Mouse (Mus musculus): ENCODE results near the gene Nit1. TPM values are rescaled to one million over a fixed set of nuclear protein-coding genes. Genes with fewer than 3 reads are reported as not detected.
"Not testable (repeated sequence)": the region's sequence is repeated elsewhere in the genome, so short reads cannot be mapped to it uniquely, and the experiment has no call there.

The Nit1 gene
- polyA plus RNA-seq, 2 experiments, result 29.0 to 54.0 TPM

DNA sequence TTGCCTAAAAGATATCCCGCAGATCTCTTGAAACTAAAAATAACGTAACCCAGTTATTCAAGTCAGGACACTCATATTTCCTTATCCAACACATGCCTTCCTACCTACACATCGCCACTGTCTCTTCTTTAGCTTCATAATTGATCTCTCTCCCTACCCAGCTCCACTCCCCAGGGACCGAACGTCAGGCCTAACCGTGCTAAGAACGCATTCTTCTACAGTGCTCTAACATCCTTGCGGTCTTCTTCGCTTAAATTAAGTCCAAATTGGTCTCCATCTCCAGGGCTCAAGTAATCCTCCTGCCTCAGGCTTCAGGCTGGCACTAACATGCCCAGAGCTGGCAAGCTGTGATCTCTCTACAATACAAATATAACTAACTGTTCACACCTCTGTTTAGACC, 17.2 kb downstream of the Nit1 start:
- peak; percentile 40 for DNase-seq (ENCODE audit: low spot score)

GRCm38 (mm10) chr1:171326588-171326987, 18.9 kb downstream of the Nit1 start:
- not testable (repeated sequence) for H3K4me3 ChIP-seq (replicated peaks; ENCODE audit: low read length); H3K9ac ChIP-seq (ENCODE audit: low read depth, low read length, severe bottlenecking); H3K36me3 ChIP-seq (ENCODE audit: control insufficient read depth, insufficient read depth, low read length); H3K27me3 ChIP-seq (ENCODE audit: control insufficient read depth, insufficient read depth, low read length); H3K4me2 ChIP-seq (replicated peaks; ENCODE audit: low read depth, low read length, severe bottlenecking); H3K9me3 ChIP-seq (ENCODE audit: control insufficient read depth, low read length); DNase-seq (ENCODE audit: low spot score); ATAC-seq (ENCODE audit: low FRiP score, low read depth); H3K27ac ChIP-seq (replicated peaks; ENCODE audit: low read depth, low read length)
- 89% methylated on average over 4 of the region's 4 CpGs for WGBS
- H3K4me1 ChIP-seq (ENCODE audit: control insufficient read depth, insufficient read depth, low read length), result peaks cover 20% of the 10 kb centered on the region

More for the DNA sequence above, 17.2 kb downstream of the Nit1 start:
- H3K36me3 ChIP-seq (ENCODE audit: control insufficient read depth, insufficient read depth, low read length), result no peaks in the 10 kb centered on the region
- H3K4me2 ChIP-seq (replicated peaks; ENCODE audit: low read depth, low read length, severe bottlenecking), result peak overlapping the region; percentile 94
- H3K4me1 ChIP-seq (ENCODE audit: control insufficient read depth, insufficient read depth, low read length), result peaks cover 20% of the 10 kb centered on the region
- peak overlapping the region; percentile 99 for H3K27ac ChIP-seq (replicated peaks; ENCODE audit: low read depth, low read length)
- H3K4me3 ChIP-seq (replicated peaks; ENCODE audit: low read length), result peak overlapping the region; percentile 62
- H3K27me3 ChIP-seq (ENCODE audit: control insufficient read depth, insufficient read depth, low read length), result no peaks in the 10 kb centered on the region
- H3K9ac ChIP-seq (ENCODE audit: low read depth, low read length, severe bottlenecking), result peak overlapping the region; percentile 94
- H3K9me3 ChIP-seq (ENCODE audit: control insufficient read depth, low read length), result no peaks in the 10 kb centered on the region
- no peak for TF ChIP-seq POLR2A (IDR thresholded peaks at IDR 0.05; ENCODE audit: borderline replicate concordance, extremely low read depth, insufficient read depth, insufficient read length)
- no peak for ATAC-seq (ENCODE audit: low FRiP score, low read depth)
- 32% methylated on average over 9 of the region's 9 CpGs for WGBS

GRCm38 (mm10) chr1:171325571-171325970, 19.9 kb downstream of the Nit1 start:
- H3K27me3 ChIP-seq (ENCODE audit: control insufficient read depth, insufficient read depth, low read length), result no peaks in the 10 kb centered on the region
- no peak for ATAC-seq (ENCODE audit: low FRiP score, low read depth)
- peaks cover 12% of the 10 kb centered on the region for H3K4me1 ChIP-seq (ENCODE audit: control insufficient read depth, insufficient read depth, low read length)
- no peaks in the 10 kb centered on the region for H3K36me3 ChIP-seq (ENCODE audit: control insufficient read depth, insufficient read depth, low read length)
- H3K9ac ChIP-seq (ENCODE audit: low read depth, low read length, severe bottlenecking), result no peak overlapping the region
- no peak overlapping the region for H3K27ac ChIP-seq (replicated peaks; ENCODE audit: low read depth, low read length)
- DNase-seq (ENCODE audit: low spot score), result no peak
- H3K4me3 ChIP-seq (replicated peaks; ENCODE audit: low read length), result no peak overlapping the region
- 77% methylated on average over 2 of the region's 2 CpGs for WGBS
- no peak for TF ChIP-seq POLR2A (IDR thresholded peaks at IDR 0.05; ENCODE audit: borderline replicate concordance, extremely low read depth, insufficient read depth, insufficient read length)
- H3K9me3 ChIP-seq (ENCODE audit: control insufficient read depth, low read length), result no peaks in the 10 kb centered on the region
- no peak overlapping the region for H3K4me2 ChIP-seq (replicated peaks; ENCODE audit: low read depth, low read length, severe bottlenecking)

GRCm38 (mm10) chr1:171322012-171322411, 23.4 kb downstream of the Nit1 start:
- DNase-seq (ENCODE audit: low spot score) (no peak), ATAC-seq (ENCODE audit: low FRiP score, low read depth) (no peak)
- Histone ChIP-seq H3K4me1 (ENCODE audit: control insufficient read depth, insufficient read depth, low read length) (no peaks in the 10 kb centered on the region), H3K9ac (ENCODE audit: low read depth, low read length, severe bottlenecking) (no peak overlapping the region), H3K27ac (replicated peaks; ENCODE audit: low read depth, low read length) (no peak overlapping the region), H3K4me3 (replicated peaks; ENCODE audit: low read length) (no peak overlapping the region), H3K9me3 (ENCODE audit: control insufficient read depth, low read length) (no peaks in the 10 kb centered on the region), H3K27me3 (ENCODE audit: control insufficient read depth, insufficient read depth, low read length) (no peaks in the 10 kb centered on the region), H3K4me2 (replicated peaks; ENCODE audit: low read depth, low read length, severe bottlenecking) (no peak overlapping the region), H3K36me3 (ENCODE audit: control insufficient read depth, insufficient read depth, low read length) (no peaks in the 10 kb centered on the region)
- TF ChIP-seq POLR2A (IDR thresholded peaks at IDR 0.05; ENCODE audit: borderline replicate concordance, extremely low read depth, insufficient read depth, insufficient read length), result no peak
- WGBS, result 90% methylated on average over 1 of the region's 1 CpGs

DNA sequence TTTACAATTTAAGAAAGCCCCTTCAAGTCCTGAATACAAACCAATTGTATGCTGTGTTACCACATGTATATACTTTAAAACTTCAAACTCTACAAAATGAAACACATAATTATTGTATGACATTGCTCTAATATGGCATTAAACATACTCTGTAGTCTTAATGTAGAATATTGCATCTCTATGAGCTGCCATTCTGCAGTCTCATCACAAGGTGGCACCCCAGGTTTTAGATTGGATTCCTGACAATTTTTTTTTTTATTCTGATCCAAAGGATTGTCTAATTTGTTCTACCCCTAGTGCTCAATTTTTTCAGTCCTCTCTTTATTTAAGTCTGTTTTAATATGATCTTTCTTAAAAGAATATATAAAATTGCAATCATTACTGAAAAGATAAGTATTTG, 24.0 kb downstream of the Nit1 start:
- Histone ChIP-seq H3K4me3 (replicated peaks; ENCODE audit: low read length) (no peak overlapping the region), H3K4me1 (ENCODE audit: control insufficient read depth, insufficient read depth, low read length) (no peaks in the 10 kb centered on the region), H3K27me3 (ENCODE audit: control insufficient read depth, insufficient read depth, low read length) (no peaks in the 10 kb centered on the region), H3K4me2 (replicated peaks; ENCODE audit: low read depth, low read length, severe bottlenecking) (no peak overlapping the region), H3K9ac (ENCODE audit: low read depth, low read length, severe bottlenecking) (no peak overlapping the region), H3K9me3 (ENCODE audit: control insufficient read depth, low read length) (no peaks in the 10 kb centered on the region), H3K27ac (replicated peaks; ENCODE audit: low read depth, low read length) (no peak overlapping the region), H3K36me3 (ENCODE audit: control insufficient read depth, insufficient read depth, low read length) (no peaks in the 10 kb centered on the region)
- TF ChIP-seq POLR2A (IDR thresholded peaks at IDR 0.05; ENCODE audit: borderline replicate concordance, extremely low read depth, insufficient read depth, insufficient read length), result no peak
- DNase-seq (ENCODE audit: low spot score) (peak; percentile 60), ATAC-seq (ENCODE audit: low FRiP score, low read depth) (no peak)

DNA sequence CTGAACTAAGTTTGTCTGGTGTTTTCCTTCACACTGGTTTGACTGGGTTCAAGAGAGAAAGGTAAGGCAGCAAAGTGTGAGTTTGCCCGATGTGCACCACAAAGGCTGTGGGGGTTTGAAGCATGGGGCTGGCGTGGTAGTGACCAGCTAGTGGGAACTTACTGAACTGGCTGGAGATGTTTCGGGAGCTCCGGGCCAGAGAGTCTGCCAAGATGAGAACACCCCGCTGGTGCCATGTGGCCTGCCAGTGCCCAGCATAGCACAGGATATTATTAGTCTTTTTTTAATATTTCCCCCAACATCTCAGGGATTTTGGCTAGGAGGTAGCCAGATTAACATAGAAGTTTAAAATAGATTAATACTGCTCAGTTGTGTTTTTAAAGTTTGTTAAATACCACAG, 25.3 kb downstream of the Nit1 start:
- no peak for ATAC-seq (ENCODE audit: low FRiP score, low read depth)
- H3K27me3 ChIP-seq (ENCODE audit: control insufficient read depth, insufficient read depth, low read length), result no peaks in the 10 kb centered on the region
- no peak overlapping the region for H3K27ac ChIP-seq (replicated peaks; ENCODE audit: low read depth, low read length)
- no peaks in the 10 kb centered on the region for H3K9me3 ChIP-seq (ENCODE audit: control insufficient read depth, low read length)
- no peak overlapping the region; the same call in 1 of the 2 replicates for H3K4me3 ChIP-seq (replicated peaks; ENCODE audit: low read length)
- H3K36me3 ChIP-seq (ENCODE audit: control insufficient read depth, insufficient read depth, low read length), result no peaks in the 10 kb centered on the region
- WGBS, result 22% methylated on average over 5 of the region's 5 CpGs
- no peaks in the 10 kb centered on the region for H3K4me1 ChIP-seq (ENCODE audit: control insufficient read depth, insufficient read depth, low read length)
- DNase-seq (ENCODE audit: low spot score), result no peak
- no peak for TF ChIP-seq POLR2A (IDR thresholded peaks at IDR 0.05; ENCODE audit: borderline replicate concordance, extremely low read depth, insufficient read depth, insufficient read length)
- H3K4me2 ChIP-seq (replicated peaks; ENCODE audit: low read depth, low read length, severe bottlenecking), result no peak overlapping the region
- H3K9ac ChIP-seq (ENCODE audit: low read depth, low read length, severe bottlenecking), result no peak overlapping the region
